In the genomic region with DNA sequence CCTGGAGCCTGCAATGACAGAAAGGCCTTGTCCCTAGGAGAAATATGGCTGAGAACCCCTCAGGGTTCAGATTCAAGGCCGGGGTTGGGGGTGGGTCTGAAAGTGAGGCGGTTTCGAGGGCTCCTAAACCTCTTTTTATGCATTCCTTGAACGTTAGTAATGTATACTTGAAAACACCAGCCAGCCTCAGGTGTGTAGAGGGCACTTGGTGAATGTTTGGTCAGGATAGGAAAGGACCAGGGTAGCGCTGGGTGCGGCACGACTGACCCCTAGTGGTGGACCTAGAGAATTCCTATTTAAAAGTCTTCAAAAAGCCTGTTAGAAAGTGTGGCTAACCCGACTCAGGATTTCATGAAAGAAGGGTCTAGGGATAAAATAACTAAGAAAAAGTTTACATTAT, we compare ENCODE assay signal across 8 mouse cellular contexts.
A peak's percentile ranks its signal among the peaks of the same experiment; 100 is the strongest.
DNase-seq lines count a peak whose midpoint lies in the region; ATAC-seq lines count a peak whose summit lies in the region.

No protein-coding gene starts in this region.

- 0 out of 2 replicates have a peak, but pooled peaks cover 12% of the 10 kb centered on the region for H3K27me3 ChIP-seq in midbrain, embryonic 10.5 days (ENCODE audit: low read depth, poor library complexity, severe bottlenecking)
- H3K27me3 ChIP-seq in midbrain, embryonic 16.5 days (ENCODE audit: control insufficient read depth, insufficient read depth, low read depth, low read length): 0 out of 2 replicates have a peak, but pooled peaks cover 2% of the 10 kb centered on the region
- 0 out of 2 replicates have a peak, but pooled peaks cover 4% of the 10 kb centered on the region for H3K27me3 ChIP-seq in forebrain, embryonic 12.5 days
- no peaks in the 10 kb centered on the region for H3K27me3 ChIP-seq in limb, embryonic 11.5 days (ENCODE audit: control insufficient read depth, insufficient read depth, low read length)
- no peaks in the 10 kb centered on the region for H3K27me3 ChIP-seq in neural tube, embryonic 11.5 days (ENCODE audit: control insufficient read depth, insufficient read depth, low read length)

- H3K4me3 ChIP-seq in midbrain, embryonic 10.5 days: no peak overlapping the region
- no peak overlapping the region for H3K4me3 ChIP-seq in midbrain, embryonic 16.5 days (ENCODE audit: low read depth, low read length)
- no peak overlapping the region for H3K4me3 ChIP-seq in forebrain, embryonic 12.5 days (replicated peaks)
- H3K4me3 ChIP-seq in limb, embryonic 11.5 days (ENCODE audit: low read depth, low read length): no peak overlapping the region
- H3K4me3 ChIP-seq in neural tube, embryonic 11.5 days (ENCODE audit: low read depth, low read length): no peak overlapping the region

- no peak overlapping the region for H3K27ac ChIP-seq in midbrain, embryonic 10.5 days (replicated peaks)
- no peak overlapping the region for H3K27ac ChIP-seq in midbrain, embryonic 16.5 days (ENCODE audit: low read length)
- H3K27ac ChIP-seq in forebrain, embryonic 12.5 days: no peak overlapping the region
- no peak overlapping the region for H3K27ac ChIP-seq in limb, embryonic 11.5 days (replicated peaks; ENCODE audit: low read depth, low read length)
- H3K27ac ChIP-seq in neural tube, embryonic 11.5 days (ENCODE audit: low read depth, low read length): no peak overlapping the region

- no peak for ATAC-seq in midbrain, embryonic 16.5 days
- ATAC-seq in forebrain, embryonic 12.5 days (ENCODE audit: low FRiP score): peak; percentile 39; the same call in 1 of the 2 replicates
- ATAC-seq in limb, embryonic 11.5 days (ENCODE audit: insufficient number of reproducible peaks, low FRiP score, low TSS enrichment, low read depth): peak; percentile 57; the same call in 1 of the 2 replicates
- no peak; the same call in 1 of the 2 replicates for ATAC-seq in neural tube, embryonic 11.5 days (ENCODE audit: insufficient read depth, low FRiP score, low TSS enrichment)

- H3K4me1 ChIP-seq in midbrain, embryonic 10.5 days: peaks cover 66% of the 10 kb centered on the region
- peaks cover 4% of the 10 kb centered on the region; the same call in 1 of the 2 replicates for H3K4me1 ChIP-seq in midbrain, embryonic 16.5 days (ENCODE audit: control insufficient read depth, insufficient read depth, low read length)
- peaks cover 35% of the 10 kb centered on the region for H3K4me1 ChIP-seq in forebrain, embryonic 12.5 days
- H3K4me1 ChIP-seq in limb, embryonic 11.5 days (ENCODE audit: control insufficient read depth, insufficient read depth, low read length): no peaks in the 10 kb centered on the region
- H3K4me1 ChIP-seq in neural tube, embryonic 11.5 days (ENCODE audit: control insufficient read depth, insufficient read depth, low read length): peaks cover 9% of the 10 kb centered on the region; the same call in 1 of the 2 replicates

- H3K9me3 ChIP-seq in midbrain, embryonic 10.5 days (replicated peaks): no peaks in the 10 kb centered on the region
- H3K9me3 ChIP-seq in midbrain, embryonic 16.5 days (replicated peaks; ENCODE audit: control insufficient read depth, low read length, poor library complexity, severe bottlenecking): no peaks in the 10 kb centered on the region
- H3K9me3 ChIP-seq in forebrain, embryonic 12.5 days: no peaks in the 10 kb centered on the region
- no peaks in the 10 kb centered on the region for H3K9me3 ChIP-seq in limb, embryonic 11.5 days (ENCODE audit: control insufficient read depth, low read length)
- H3K9me3 ChIP-seq in neural tube, embryonic 11.5 days (ENCODE audit: control insufficient read depth, low read length): no peaks in the 10 kb centered on the region

- WGBS in midbrain, embryonic 10.5 days: 24% methylated on average over 8 of the region's 8 CpGs
- whole genome bisulfite sequencing in midbrain, embryonic 16.5 days: 21% methylated on average over 8 of the region's 8 CpGs
- WGBS in forebrain, embryonic 12.5 days: 22% methylated on average over 8 of the region's 8 CpGs
- WGBS in limb, embryonic 11.5 days: 19% methylated on average over 8 of the region's 8 CpGs
- 27% methylated on average over 8 of the region's 8 CpGs for WGBS in neural tube, embryonic 11.5 days

- H3K4me2 ChIP-seq in midbrain, embryonic 16.5 days (ENCODE audit: low read length): no peak overlapping the region
- no peak overlapping the region for H3K4me2 ChIP-seq in forebrain, embryonic 12.5 days
- no peak overlapping the region for H3K4me2 ChIP-seq in limb, embryonic 11.5 days (ENCODE audit: low read depth, severe bottlenecking)
- H3K4me2 ChIP-seq in neural tube, embryonic 11.5 days (ENCODE audit: low read depth): no peak overlapping the region

- no peaks in the 10 kb centered on the region for H3K36me3 ChIP-seq in midbrain, embryonic 10.5 days
- H3K36me3 ChIP-seq in midbrain, embryonic 16.5 days (ENCODE audit: control insufficient read depth, insufficient read depth, low read length): no peaks in the 10 kb centered on the region
- H3K36me3 ChIP-seq in forebrain, embryonic 12.5 days (replicated peaks): no peaks in the 10 kb centered on the region
- no peaks in the 10 kb centered on the region for H3K36me3 ChIP-seq in limb, embryonic 11.5 days (ENCODE audit: control insufficient read depth, insufficient read depth, low read length)
- H3K36me3 ChIP-seq in neural tube, embryonic 11.5 days (ENCODE audit: control insufficient read depth, insufficient read depth, low read length): no peaks in the 10 kb centered on the region

- peak; percentile 62 for DNase-seq in midbrain, embryonic 10.5 days (ENCODE audit: low spot score)
- peak; percentile 25 for DNase-seq in MEL-GATA-1-ER (ENCODE audit: extremely low read depth, low read depth)
- peak; percentile 38 for DNase-seq in c-Kit-positive CD71-positive TER-119-positive erythroid progenitor cells, embryonic 14.5 days (ENCODE audit: low spot score)
- peak; percentile 84 for DNase-seq in limb, embryonic 11.5 days (ENCODE audit: low spot score)
- DNase-seq in neural tube, embryonic 11.5 days (ENCODE audit: low spot score): peak; percentile 64
- no peak for DNase-seq in frontal cortex, postnatal 14 days (ENCODE audit: low spot score in 2 of 2)

- no peak overlapping the region for H3K9ac ChIP-seq in midbrain, embryonic 16.5 days (ENCODE audit: low read depth, low read length)
- H3K9ac ChIP-seq in forebrain, embryonic 12.5 days: no peak overlapping the region
- H3K9ac ChIP-seq in limb, embryonic 11.5 days (ENCODE audit: low read length): no peak overlapping the region
- H3K9ac ChIP-seq in neural tube, embryonic 11.5 days (ENCODE audit: low read length): no peak overlapping the region

Comparison
In these comparisons a context has a peak if more than half of its experiments do, and no peak if none do; other contexts are left out.
1. DNase-seq: peak in midbrain, embryonic 10.5 days (single experiment), MEL-GATA-1-ER (single experiment), c-Kit-positive CD71-positive TER-119-positive erythroid progenitor cells, embryonic 14.5 days (single experiment), limb, embryonic 11.5 days (single experiment) and neural tube, embryonic 11.5 days (single experiment); none in frontal cortex, postnatal 14 days (0 of 2).
2. ATAC-seq: peak in forebrain, embryonic 12.5 days (single experiment) and limb, embryonic 11.5 days (single experiment); none in midbrain, embryonic 16.5 days (single experiment) and neural tube, embryonic 11.5 days (single experiment).